Mouse (Mus musculus): ENCODE measurements around the gene 1110017D15Rik.

DNA sequence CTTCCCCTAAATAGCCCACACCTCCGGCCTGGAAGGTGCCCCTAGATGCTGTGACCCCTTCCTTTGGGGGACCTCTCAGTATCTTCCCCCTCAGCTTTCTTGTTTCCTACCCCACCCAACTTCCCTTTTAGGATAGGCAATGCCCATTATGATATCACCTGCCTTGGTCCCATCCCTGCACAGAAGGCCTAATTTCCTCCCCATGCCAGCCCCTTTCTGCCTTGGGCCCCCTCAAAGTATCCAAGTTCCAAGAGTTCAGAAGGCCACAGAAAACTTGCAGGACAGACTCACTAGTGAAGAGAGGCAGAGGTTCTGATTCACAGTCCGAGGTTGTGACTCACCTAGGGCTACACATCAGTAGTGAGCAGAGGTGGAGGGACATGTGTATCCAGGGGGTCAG lies at the start of gene 1110017D15Rik:
- no peak for TF ChIP-seq CTCF (IDR thresholded peaks at IDR 0.05; ENCODE audit: control insufficient read depth, insufficient read depth, low read length)
- TF ChIP-seq POLR2A (IDR thresholded peaks at IDR 0.05; ENCODE audit: borderline replicate concordance, control insufficient read depth, low read depth, low read length): no peak
